Mouse (Mus musculus): ENCODE data around the gene Fam19a5.

The Fam19a5 gene

DNA sequence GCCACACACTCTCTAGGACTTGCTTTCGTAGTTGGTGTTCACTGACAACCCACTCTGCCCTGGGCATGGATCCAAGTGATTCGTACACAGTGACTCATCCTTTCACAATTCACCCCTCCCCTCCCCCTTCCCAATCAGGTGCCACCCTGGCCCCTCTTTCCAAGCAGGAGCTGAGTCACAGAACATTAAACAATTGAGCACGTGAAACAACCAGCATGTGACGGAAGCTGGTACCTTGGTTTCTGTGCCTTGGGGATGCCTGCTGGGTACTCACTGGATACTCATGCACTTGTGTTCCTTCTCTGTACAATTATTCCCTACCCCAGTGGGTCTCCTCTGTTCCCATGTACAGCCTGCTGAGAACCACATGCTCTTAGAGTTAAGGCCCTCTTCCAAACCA, 53.0 kb downstream of the Fam19a5 start:
- no peak for DNase-seq

DNA sequence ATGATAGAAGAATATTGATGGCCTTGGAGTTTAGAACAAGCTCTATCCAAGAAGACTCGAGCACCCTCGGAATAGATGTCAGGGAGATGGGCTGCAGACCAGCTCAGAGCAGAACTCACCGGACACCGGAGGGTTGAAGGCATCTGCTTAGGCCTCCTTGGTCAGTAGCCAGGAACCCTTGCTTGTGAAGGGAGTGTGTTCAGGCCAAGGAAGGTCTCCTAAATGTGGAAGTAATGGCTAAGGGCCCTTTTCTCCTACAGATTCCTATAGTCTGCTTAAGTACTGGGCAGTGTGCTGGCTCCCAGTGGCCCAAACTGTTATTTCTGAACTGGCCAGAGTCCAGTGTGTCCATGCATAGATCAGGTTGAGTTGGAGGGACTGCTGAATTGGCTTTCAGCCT, 53.7 kb downstream of the Fam19a5 start:
- DNase-seq: no peak

DNA sequence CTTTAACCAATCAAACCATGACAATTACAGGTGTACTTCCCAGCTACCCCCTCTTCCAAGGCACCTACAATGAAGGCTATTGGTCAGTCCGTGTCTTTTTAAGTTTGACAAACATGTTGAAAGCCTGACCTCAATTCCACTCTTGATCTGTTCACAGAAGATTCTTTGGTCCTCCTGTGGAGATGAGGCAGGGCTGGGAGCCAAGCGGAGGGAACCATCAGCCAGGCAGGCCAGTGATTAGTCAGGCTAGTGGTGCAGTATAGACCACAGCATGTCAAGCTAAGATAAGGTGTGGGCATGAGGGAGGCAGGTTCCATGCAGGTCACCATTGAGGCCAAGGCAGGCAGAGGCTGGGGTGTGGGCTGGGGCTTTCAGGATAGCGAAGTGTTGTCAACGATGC, 54.5 kb downstream of the Fam19a5 start:
- DNase-seq: no peak

DNA sequence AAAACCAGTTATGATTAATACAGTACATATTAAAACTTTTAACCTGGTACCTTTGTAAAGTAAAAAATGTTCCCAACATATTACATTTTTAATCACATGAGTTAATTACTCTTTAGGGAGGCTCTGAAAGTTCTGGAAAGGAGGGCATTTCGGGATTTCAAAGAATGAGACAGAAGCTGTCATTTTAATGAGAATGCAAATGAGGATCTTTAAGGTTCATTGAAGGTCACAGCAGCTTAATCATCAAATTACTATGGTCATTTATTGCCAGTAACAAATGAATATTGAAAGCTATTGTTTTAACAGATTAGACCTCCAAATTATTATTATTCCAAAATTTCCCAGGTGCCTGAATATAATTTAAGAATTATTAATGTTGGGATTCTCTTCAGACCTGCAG, 59.2 kb downstream of the Fam19a5 start:
- DNase-seq: no peak

DNA sequence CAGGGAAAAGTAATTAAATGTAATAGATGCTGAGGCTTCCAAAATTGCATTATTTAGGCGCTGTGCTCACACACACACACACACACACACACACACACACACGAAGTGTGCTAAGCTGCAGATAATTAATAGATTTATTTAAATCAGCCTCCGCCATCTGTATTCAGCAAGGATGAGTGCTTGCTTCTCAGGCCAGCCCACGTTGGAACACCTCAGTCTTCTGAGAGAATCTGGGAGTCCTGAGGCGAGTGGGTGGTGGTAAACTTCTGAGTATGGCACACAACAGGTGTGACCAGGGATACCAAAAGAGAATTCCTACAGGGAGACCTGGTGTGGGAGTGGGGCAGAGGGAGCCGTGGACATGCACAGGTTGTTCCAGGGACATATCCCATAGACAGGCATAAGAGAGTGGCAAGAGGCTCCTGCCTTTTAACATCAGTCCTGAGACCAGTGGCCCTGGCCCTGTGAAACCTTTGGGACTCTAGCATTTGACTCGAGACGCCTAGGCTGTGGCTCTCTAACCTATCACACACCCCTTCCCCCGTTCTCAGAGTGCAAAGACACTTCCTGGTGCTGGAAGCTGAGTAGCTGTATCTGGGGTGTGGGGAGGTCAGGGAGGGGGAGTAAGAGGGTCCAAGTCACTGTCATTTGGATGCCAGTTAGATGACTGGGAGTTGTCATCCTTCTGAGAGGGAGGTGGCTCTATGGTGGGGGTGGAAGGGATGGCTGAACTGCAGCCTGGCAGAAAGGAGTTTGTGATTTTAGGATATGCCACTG, 61.6 kb downstream of the Fam19a5 start:
- DNase-seq: no peak

DNA sequence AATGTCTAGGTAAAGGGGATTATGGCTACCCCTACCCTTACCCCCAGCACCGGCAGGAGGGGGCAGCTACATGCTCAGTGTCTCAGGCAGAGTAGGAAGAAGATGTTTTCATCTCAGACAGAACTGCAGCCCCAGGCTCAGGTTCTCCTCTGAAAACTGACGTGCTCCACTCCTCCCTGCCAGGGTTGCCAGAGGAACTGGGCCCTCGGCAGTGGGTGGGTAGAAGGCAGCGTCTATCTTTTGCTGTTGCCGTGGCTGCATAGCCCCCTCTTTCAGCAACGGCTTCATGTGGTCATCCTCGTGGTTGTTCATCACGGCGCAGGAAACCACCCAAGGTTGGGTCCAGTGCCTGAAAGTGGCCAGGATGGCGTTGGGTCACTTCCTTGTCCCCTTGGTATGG, 62.6 kb downstream of the Fam19a5 start:
- no peak for DNase-seq

DNA sequence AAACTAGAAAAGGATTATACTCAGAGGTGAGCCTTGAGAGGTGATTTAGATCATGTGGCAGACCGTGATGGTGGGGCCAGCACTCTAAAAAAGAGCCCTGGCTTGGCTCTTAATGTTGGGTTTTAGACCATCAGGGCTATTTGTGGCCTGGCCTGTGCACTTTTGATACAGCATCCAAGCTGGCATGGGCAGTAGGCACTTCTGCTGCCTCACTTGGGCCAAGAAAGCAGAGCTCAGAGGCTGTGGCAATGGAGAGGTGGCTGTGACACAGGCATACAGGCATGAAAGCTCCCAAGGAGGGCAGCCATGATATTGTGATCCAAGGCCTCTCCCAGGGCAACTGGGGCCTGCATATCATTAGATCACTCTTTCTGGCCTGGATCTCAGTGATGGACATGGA, 65.1 kb downstream of the Fam19a5 start:
- no peak for DNase-seq

DNA sequence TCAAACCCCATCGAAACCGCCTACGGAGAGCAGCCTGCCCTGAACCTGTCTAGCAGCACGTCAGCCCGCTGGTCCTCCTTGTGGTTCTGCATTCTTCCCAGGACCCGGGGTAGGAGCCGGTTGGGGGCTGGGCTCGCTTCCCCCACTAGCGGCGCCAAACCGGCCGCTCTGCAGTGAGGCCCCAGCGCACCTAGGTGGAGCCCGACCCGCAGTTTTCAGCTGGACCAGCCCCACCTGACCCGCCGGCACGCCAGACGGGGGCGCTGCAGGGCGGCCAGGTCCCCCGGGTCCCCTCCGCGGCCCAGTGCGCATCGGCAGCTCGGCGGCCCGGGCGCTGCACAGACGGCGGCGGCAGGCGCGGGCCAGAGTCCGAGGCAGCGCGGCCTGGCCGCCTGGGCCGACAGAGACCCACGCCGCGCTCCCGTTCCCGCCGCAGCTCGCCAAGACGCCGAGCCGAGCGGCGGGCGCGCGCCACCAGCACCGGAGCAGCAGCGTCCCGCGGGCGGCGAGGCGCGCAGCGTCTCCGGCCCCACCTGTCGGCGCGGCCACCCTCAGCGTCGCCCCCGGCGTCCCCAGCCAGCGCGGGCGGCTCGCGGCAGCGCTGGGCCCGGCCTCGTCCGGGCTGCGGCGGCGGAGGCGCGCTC, 80.0 kb downstream of the Fam19a5 start:
- DNase-seq: peak; percentile 72

DNA sequence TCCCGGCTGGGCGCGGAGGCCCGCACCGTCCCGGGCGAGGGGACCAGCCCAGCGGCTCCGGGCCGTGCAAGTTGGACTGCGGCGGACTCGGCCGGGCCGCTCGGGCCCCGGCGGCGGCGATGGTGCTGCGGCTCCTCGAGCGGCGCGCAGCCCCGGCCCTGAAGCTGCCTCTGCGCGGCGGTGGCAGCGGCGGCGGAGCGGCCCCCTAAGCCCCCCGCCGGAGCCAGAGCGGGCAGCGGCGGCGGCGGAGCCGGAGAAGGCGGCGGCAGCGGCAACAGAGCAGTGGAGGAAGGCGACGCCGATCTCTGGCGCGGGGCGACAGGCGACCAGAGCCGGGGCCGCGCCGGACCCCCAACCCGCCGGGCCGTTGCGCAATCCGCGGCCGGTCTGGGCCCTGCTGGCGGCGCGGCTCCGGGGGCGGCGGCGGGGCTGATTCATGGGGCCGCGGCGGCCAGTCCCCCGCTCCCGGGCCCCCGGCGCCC, 80.6 kb downstream of the Fam19a5 start:
- no peak for DNase-seq

DNA sequence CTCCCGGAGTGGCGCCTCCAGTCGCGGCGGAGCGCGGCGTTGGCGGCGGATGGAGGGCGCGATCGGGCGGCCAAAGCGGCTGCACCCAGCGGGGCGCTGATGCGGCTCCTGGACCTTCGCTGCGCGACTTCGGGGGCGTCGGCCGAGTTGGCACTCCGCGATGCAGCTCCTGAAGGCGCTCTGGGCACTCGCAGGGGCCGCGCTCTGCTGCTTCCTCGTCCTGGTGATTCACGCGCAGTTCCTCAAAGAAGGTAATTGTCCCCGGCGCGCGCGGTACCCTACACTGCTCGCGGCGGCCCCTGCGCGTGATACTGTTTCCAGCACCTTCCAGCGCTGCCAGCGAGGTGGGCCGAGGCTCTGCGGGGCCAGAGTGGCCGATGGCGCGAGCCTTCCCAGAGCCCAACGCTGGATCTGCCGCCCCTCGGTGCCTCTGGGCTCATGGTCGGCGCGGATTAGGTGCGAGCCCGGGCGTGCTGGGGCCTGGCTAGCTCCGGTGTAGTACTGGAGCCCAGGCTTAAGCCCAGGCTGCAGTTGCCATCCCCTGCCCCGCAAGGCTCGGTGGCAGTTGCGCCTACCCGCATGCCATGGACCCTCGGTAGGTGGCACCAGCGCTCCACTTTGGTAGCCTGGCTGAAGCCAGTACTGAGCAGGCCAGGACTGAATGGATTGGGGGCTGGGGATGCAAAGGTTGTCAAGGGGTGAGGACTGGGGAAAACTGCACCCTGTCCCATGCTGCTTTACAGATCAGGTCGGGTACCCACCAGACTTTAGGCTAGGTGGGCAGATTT, 81.3 kb downstream of the Fam19a5 start:
- DNase-seq: peak; percentile 80

DNA sequence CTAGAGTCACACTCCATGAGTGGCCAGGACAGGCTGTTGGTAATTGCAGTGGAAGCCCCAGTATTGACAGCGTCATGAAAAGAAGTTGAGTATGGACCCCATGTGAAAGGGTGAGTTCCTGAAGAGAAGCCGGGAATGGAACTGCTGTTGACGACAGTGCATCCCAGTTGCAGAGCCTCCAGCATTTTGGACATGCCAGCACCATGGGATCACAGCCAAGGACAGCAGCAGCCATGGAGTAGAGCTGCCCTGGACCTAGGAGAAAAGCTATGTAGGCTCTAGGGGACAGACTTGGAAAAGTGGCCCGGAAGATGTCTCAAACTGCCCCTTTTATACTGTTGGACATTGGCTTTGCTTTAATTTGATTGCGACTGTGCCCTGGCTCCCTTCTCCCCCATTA, 91.2 kb downstream of the Fam19a5 start:
- no peak for DNase-seq

DNA sequence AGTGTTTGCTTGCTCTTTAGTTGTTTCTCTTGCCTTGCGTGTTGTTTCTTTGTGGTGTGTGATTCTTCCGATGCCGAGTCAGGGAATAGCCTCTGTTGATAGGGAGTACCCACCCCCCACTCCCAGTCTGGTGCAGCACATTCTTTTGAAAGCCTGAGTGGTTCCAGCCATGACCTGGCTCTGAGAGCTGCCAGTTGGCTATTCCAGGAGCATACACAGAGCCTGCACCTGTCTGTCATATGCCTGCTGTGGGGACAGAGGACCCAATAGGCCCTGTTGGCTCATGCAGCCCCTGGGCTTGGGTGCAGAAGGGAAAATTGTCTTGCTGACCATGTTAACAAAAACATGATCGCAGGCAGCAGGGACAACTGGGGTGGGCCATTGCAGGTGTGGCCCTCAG, 92.3 kb downstream of the Fam19a5 start:
- DNase-seq: no peak

DNA sequence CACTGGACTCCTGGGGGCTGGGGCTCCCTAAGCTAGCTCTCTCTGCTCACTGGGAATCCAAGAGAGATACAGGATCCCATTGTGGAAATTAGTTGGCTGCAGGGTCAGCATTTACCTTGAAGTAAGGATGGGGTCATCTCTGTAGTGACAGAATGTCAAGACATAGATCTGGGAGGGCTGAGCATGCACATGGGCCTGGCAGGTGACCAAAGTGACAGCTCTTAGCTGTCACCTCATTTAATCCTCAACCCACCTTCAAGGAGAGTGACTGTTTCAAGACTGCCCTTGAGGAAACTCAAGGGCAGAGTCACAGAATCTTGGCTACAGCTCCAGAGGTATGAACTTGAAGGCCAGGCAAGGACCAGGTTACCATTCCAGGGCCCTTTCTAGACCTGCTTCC, 93.1 kb downstream of the Fam19a5 start:
- no peak for DNase-seq

DNA sequence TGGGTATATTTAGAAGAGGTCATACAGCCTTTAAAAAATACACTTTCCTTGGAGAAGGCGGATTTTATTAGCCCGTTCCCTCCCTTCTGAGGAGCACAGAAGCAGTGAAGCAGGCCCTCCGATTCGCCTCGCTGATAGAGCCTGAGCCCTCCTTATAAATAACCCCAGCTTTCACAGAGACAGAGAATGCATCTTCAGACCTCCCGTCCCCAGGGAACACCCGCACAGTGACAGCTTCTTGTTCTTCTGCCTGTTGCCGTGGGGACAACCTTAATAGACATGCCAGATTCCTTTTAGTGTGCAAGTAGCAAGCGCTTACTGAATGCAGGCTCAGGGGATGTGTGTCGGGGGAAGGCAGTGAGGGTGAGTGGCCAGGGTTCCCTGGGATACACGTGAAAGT, 94.2 kb downstream of the Fam19a5 start:
- DNase-seq: no peak

DNA sequence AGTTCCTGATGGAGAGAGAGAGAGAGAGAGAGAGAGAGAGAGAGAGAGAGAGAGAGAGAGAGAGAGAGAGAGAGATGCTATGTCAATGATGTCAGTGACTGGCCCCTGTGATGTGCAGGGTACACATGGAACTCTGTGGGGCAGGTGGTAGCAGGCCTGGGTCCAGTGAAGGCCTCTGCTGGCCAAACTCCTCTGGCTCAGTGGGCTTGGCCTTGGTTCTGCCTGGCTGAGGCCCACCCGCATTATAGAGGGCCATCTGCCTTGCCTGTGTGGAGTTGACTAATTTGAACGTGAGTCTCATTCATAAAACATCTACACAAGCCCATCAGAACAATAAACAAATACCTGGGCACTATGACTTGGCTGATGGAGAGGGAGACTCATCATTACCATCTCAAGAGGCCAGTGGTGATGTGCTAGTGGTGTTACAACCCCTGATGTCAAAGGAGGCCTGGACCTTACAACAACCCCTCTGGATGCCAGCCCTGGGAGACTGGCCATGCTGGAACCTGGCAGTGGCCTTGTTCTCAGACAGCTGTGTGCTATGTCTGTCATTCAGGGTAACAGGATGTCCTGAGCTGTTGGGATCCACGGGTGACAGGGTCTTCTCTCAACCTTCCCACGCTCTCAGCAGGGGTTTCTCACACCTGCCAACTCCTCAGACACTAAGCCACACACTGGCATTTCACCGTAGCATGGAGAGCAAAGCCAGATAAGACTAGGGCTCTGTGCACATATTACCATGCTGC, 102.4 kb downstream of the Fam19a5 start:
- DNase-seq: no peak

DNA sequence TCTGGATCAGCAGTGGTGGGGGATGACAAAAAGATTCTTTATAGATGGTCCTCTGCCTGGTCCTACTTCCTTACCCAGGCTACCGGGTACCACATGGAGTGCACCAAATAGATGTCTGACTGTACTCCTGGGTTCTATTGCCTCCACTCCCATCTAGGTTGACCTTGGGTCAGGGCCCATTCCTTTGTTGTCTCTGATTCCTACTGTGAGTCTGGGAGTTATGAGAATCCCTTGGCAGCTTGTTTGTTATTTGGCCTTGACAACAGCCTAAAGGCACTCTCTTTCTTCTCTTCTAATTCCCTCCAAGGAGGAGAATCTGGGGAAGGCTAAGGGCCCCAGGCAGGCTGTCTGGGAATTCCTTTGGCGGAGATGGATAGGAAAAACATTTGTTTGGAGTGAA, 105.6 kb downstream of the Fam19a5 start:
- no peak for DNase-seq

DNA sequence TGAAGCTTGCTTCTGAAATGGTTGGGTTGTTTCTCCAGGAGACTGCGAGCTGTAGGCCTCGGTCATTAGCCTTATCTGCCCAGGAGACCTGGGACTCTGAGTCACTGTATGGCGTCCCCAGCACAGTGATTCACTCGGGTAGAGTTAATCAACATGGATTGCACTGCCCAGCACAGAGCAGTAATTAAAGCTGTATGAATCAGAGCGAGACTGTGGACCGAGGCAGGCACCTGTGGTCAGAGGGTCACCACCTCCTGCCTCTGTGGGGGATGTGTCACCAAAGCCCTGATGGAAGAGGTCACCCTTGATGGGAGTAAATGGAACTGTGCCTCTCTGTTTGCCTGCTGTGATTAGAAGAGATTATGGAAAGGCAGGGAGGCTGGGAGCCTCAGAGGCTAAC, 110.5 kb downstream of the Fam19a5 start:
- no peak for DNase-seq

DNA sequence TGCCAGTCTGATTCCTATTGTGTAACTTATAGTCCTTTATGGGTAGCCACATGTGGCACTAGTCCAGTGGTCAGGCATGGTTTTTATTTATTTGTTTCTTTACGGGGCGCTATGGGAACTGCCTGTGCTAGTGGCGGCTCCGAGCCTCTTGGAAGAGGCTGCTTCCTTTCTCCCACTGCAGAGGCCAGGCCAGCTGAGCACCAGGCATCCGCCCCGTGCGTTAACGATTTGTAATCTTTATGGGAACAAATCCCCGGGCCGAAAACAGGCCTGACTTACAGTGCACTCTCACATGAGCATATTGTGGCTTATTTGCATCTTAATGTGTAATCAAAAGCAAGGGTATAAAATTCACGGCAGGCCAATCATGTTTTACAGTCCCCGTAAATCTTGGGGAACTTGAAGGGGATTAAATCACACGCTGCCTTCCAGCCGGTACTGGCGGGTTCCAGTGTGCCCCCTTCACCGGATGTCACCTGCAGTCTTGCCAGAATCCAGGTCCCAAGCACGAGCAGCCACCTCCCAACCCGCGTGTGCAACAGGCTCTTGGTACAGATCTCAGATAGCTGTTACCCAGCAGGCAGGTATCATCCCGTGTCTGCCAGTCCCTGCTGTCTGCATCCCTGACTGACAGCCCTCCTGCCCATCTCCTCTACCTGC, 112.5 kb downstream of the Fam19a5 start:
- DNase-seq: no peak

DNA sequence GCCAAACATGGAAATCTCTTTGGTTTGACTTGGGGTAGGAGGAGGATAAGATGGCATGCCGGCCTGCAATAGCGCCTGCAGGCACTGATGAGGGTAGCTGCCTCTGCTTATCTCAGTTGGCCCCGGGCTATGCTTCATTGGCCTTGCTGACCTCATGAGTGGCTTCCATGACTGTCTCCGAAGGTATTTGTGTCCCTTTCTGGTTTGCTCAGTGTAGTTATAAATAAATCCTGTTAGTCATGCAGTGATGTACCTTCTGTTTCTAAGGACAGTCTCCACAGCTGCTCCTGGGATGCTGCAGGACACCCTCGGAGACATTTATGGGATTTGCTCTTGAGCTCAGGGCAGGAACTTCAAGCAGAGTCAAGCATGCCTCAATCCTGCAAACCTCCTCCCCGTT, 115.6 kb downstream of the Fam19a5 start:
- DNase-seq: no peak

DNA sequence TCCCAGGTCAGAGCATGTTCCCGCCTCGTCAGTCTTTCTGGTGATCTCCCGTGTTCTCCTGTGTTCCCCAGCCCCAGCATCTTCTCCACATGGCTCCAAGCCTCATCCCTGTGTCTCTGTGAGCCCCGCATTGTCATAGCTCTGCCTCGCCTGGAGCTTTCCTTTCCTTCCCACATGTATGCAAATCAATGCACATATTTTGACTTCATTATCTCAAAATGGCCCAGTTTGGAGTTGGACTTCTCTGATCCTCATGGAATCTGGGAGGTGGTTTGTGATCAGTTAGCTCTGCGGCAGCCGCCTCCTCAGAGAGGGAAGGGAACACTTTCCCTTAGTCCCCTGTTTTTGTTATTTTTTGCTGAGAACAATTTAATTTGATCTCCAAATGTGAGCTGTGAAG, 117.9 kb downstream of the Fam19a5 start:
- DNase-seq: no peak

DNA sequence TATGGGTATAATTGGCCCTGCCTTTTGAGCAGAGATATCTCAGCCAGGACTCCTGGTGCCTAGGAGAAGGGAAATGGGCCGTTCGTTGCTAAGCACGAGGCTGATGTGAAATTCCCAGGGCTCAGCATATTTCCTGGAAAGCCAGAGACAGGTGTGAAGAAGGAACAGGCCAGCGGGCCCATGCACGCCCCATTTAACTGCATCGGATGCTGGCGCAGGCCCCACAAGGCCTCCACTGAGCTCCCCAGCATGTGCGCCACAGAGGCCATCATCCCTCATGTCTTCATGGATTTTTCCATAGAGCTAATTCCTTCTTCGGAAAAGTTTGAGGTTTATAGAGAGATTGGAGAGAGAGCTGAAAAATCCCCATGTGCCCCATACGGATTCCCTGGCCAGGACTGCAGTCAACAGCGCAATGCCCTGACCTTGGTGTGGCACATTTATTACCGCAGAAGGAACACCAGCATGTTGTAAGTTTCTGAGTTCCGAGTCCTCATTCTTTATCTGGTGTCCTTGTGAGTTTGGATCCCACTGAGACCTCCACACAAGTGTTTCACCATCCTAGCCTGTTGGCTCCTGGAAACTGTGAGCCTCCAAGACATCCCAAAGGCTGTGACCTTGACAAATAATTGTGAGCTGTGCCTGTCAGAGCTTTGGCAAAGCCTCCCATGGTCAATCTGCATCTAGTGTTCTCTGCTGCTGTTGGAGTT, 122.1 kb downstream of the Fam19a5 start:
- no peak for DNase-seq

DNA sequence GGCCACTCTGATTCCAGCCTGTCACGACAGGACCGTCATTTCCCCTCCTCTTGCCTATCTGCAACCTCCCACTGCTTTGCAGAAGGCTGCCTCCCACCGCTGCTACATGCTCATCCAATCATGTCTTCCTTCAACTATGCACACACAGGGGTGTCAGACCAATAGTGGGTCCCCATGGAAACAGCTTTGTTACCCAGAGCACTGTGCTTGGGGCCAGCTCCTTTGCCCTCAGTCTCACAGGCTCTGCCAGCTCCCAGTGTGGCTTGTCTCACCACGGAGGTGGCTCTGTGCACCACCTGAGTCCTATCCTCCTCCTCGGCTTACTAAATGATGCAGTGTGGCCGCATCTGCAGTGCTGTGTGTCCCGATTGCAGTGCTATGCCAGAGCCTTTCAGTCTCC, 123.3 kb downstream of the Fam19a5 start:
- DNase-seq: no peak
